Mouse (Mus musculus) gastrocnemius, postnatal 25 days (tissue): ENCODE data around the gene Cmtr1. TPM values are rescaled to one million over a fixed set of nuclear protein-coding genes. Genes with fewer than 3 reads are reported as not detected.
A peak's percentile ranks its signal among the peaks of the same experiment; 100 is the strongest.

Experiments used
- DNase-seq: peaks from one replicate; pipeline ENCODE4 v3.0.0; 2022
- total RNA-seq, 2 experiments: library from RNA; stranded (reverse); gene quantifications; 1 replicate in 1 of 2; 2 replicates in 1 of 2; pipeline ENCODE4 v1.2.3; 2021

Gene Cmtr1
- total RNA-seq, 2 experiments from 2014 or later, result 31.1 to 34.2 TPM

GRCm38 (mm10) chr17:29668051-29668986 lies 7.9 kb downstream of the Cmtr1 start:
- no peak for DNase-seq

- no peak for DNase-seq
Observed at GRCm38 (mm10) chr17:29669030-29669429, 8.6 kb downstream of the Cmtr1 start.

- DNase-seq, result no peak
Observed at GRCm38 (mm10) chr17:29669936-29670335, 9.5 kb downstream of the Cmtr1 start.

GRCm38 (mm10) chr17:29671021-29671420 lies 10.6 kb downstream of the Cmtr1 start:
- DNase-seq, result no peak

- DNase-seq, result no peak
Observed at GRCm38 (mm10) chr17:29673325-29673724, 12.9 kb downstream of the Cmtr1 start.

- DNase-seq, result no peak
Observed at GRCm38 (mm10) chr17:29678526-29678925, 18.1 kb downstream of the Cmtr1 start.

- DNase-seq, result no peak
Observed at GRCm38 (mm10) chr17:29679038-29679767, 18.8 kb downstream of the Cmtr1 start.

- DNase-seq, result no peak
Observed at GRCm38 (mm10) chr17:29680174-29680573, 19.8 kb downstream of the Cmtr1 start.

- DNase-seq, result no peak
Observed at GRCm38 (mm10) chr17:29680921-29681320, 20.5 kb downstream of the Cmtr1 start.

- no peak for DNase-seq
Observed at GRCm38 (mm10) chr17:29681669-29682068, 21.3 kb downstream of the Cmtr1 start.

GRCm38 (mm10) chr17:29682261-29682660 lies 21.9 kb downstream of the Cmtr1 start:
- DNase-seq, result no peak

GRCm38 (mm10) chr17:29683127-29683526 lies 22.7 kb downstream of the Cmtr1 start:
- no peak for DNase-seq

GRCm38 (mm10) chr17:29684275-29684674 lies 23.9 kb downstream of the Cmtr1 start:
- no peak for DNase-seq

GRCm38 (mm10) chr17:29686771-29687170 lies 26.4 kb downstream of the Cmtr1 start:
- no peak for DNase-seq

- DNase-seq, result no peak
Observed at GRCm38 (mm10) chr17:29687373-29687772, 27.0 kb downstream of the Cmtr1 start.

GRCm38 (mm10) chr17:29688610-29689009 lies 28.2 kb downstream of the Cmtr1 start:
- no peak for DNase-seq

GRCm38 (mm10) chr17:29690257-29690656 lies 29.9 kb downstream of the Cmtr1 start:
- DNase-seq, result no peak

GRCm38 (mm10) chr17:29692827-29693226 lies 32.4 kb downstream of the Cmtr1 start:
- DNase-seq, result no peak

GRCm38 (mm10) chr17:29693571-29693970 lies 33.2 kb downstream of the Cmtr1 start:
- DNase-seq, result no peak

GRCm38 (mm10) chr17:29694516-29694915 lies 34.1 kb downstream of the Cmtr1 start:
- no peak for DNase-seq

- DNase-seq, result peak; percentile 66
Observed at GRCm38 (mm10) chr17:29696940-29697339, 36.5 kb downstream of the Cmtr1 start.

- no peak for DNase-seq
Observed at GRCm38 (mm10) chr17:29698421-29698820, 38.0 kb downstream of the Cmtr1 start.

- peak; percentile 55 for DNase-seq
Observed at GRCm38 (mm10) chr17:29700573-29700972, 40.2 kb downstream of the Cmtr1 start.
